Mouse (Mus musculus) heart, postnatal 4 days (tissue): ENCODE measurements around the gene Add3. TPM values are rescaled to one million over a fixed set of nuclear protein-coding genes. Genes with fewer than 3 reads are reported as not detected.

Source experiments
- DNase-seq: peaks from one replicate; pipeline ENCODE4 v3.0.0; 2021
- total RNA-seq, 2 experiments: library from RNA; stranded (reverse); gene quantifications; 2 replicates each; pipeline ENCODE4 v1.2.3; 2021

The Add3 gene
- 100 to 1,000 TPM in 1 of 2 experiments, 10 to 100 TPM in 1; 99.0 to 102 TPM for total RNA-seq

DNA sequence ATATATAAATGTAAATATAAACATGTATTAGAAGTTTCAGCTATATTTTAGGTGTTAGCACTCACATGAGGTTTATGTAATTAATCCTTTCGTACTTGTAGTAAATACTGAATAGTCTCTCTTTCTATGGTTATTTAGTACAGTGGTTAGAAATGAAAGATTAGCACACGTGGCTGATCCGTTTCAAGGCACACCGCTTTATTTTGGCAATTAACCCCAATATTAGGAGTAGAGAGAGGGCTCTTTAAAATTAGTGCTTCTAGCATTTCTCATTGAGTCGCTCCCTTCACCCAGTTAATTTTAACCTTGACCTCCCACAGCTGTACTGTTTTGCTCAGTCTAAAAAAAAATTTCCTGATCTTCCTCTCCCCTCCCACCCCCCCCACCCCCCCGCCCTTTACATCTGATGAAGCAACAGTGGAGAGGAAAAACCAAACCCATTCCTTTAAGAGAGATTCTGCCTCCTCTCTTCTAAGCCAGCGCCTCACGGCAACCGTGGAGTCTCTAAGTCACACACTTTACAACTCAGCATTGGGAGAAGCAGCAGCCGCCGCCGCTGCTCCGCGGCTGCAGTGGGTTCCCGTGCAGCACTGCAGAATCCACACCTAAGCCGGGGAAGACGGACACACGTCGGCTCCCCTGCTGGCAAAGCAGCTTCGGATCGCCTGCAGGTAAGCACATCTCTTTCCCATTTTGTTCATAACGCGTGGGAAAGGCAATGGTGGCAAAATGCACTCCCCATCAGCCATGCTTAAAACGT, at the start of gene Add3:
Add3 (plus strand) TSS at position 400 of the 760 bp plus-strand sequence.
- peak; percentile 55 for DNase-seq

DNA sequence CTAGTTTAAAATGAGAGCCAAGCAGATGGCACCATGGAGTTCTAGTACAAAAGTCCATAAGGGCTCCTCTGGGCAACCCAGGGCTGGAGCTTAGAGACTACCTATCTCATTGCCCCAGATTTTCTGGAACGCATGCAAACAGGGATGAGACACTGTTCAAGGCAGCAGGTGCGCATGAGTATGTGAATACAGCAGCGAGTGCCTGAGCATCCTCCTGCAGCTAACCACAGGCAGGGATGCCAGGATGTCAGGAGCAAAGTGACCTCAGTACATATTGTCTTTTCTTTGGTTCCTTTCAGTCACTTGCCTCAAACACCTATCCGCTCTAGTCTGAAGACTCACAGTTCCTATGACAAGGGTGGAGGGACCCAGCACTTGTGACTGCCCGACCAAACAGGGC, 49.6 kb upstream of the Add3 start:
- DNase-seq = no peak

DNA sequence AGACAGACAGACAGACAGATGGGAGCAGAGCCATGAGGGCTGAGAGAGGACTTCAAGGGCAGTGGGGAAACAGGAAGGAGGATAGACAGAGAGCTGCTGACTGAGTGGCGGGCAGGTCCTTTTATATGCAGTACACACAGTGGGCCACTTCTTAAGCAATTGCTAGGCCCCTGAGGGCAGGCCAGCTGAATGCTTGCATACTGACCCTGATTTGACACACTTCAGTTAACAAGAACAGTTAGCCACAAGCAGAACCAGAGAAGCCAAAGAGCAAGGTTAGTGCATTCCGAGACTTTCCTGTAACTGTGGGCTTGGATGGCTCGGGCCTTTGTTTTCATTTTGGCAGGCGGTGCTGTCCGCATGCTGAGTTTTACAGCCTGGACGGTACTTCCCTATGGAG, 48.0 kb upstream of the Add3 start:
- no peak for DNase-seq

DNA sequence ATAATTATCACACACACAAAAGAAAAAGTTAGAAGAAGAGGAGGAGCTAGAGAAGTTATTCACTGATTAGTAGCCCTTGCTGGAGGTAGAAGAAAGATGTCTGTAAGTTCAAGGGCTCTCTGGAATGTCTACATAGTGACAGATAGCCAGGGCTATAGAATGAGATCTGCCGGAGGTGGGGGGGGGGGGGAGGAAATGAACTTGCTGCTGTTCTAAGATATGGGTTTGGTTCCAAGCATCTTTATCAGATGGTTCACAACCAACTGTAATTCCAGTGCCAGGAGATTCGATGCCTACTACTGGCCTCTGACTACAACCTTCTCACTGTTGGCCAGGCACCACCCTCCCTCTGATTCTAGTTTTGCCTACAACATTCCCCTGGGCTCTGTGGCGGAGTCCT, 46.9 kb upstream of the Add3 start:
- DNase-seq = no peak

DNA sequence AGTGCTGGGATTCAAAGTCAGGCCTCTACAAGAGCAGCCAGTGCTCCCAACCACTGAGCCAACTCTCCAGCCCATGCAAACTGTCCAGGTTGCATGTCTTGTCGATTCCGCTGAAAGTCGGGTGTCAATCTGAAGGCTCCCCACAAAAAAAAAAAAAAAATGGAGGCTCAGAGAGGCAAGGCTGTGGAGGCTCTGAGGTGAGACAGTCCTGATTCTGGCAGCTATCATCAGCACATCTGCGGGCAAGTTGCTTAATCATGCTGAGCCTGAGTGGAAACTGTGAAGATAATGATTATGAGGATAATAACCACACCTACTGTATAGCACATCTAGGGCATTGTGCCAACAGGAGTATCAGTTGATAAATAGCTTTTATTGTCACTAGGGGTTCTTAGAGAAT, 45.6 kb upstream of the Add3 start:
- DNase-seq = no peak

DNA sequence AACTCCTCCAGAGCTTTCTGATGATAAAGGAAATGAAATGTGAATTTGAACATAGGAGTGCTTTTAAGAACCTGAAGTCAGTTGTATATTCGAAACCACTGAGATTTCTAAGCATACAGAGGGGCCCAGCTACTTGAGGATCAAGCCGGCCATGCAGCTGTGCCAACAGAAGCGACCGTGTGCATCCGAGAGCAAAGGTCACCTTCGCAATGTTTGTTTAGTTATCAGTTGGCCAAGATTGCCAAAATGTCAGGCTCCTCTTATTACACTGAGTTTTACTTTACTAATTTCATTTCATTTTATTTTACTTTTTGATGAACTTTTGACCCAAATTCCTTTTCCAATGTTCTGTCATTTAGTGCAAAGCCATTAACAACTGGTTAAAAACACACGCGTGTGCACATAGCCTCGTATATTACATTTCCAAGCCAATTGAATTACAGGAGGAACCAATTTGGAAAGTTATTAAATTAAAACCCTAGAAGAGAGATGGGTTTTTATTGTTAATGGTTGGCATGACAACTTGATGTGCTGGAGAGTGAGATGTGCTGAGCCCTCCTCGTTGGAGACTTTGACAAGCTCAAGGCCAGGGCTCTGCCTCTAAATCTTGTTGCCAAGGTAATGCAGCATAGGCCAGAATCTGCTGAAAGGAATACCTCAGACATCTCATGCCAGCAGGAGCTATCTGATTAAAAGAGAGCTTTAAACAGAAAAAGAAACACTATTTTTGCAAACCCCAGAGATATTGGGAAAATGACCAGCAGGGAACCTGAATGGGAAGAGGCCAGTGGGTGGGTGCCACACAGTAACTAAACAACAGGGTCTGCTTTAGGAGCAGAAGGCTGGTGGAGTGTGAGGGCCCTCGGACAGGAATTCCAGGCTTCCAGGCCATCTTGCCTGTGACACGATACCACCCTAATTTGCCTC, 38.6 kb upstream of the Add3 start:
- DNase-seq = no peak

DNA sequence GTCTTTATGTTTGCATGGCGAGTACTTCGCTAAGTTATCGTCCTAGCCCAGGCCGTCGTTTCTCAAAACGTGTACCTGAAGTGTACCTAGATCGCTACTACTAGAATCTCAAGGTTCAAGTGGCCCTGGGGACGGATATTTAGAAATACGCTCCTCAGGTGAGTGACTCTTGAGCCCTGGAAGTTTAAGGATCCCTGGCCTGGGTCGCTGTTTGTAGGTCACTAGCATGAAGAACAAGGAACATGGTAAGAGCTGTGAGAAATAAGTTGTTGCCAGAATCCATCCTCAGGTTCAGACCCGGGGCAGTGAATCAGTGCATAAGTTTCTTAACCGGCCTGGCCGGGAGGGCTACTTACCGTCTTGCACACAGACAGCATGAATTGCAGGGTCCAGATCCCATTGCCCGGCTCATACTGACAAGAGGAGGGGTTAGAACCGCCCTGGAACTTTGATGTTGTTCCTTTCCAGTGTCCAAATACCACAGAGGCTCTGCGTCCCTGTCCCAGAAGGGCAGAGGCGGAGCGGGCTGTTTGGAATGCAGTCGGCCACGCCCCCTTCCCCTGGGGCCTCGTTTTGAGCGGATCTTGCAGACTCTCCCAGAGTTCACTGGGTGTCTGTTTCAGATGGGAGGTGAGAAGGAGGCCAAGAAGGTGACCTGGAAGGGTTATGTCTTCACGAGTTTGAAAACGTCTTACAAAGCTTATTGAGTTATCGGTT, 34.7 kb upstream of the Add3 start:
- peak; percentile 76 for DNase-seq

DNA sequence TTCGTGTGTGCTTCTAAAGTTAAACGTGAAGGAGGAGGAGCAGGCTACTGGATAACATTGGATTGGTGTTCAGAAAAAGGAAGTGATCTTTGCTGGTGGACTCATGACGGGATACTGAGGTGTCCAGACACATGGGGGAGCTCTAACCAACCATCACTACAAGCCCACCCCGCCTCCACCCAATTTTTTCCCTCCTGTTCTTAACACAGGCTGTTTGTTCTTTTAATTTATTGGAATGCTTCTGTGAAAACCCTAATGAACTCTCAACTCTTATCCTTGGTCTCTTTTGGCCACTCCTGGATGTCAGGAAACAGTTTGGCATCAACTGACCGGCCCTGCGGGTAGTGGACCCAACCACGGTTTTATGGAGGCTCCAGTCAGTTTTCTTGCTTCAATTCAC, 33.3 kb upstream of the Add3 start:
- peak; percentile 31 for DNase-seq

DNA sequence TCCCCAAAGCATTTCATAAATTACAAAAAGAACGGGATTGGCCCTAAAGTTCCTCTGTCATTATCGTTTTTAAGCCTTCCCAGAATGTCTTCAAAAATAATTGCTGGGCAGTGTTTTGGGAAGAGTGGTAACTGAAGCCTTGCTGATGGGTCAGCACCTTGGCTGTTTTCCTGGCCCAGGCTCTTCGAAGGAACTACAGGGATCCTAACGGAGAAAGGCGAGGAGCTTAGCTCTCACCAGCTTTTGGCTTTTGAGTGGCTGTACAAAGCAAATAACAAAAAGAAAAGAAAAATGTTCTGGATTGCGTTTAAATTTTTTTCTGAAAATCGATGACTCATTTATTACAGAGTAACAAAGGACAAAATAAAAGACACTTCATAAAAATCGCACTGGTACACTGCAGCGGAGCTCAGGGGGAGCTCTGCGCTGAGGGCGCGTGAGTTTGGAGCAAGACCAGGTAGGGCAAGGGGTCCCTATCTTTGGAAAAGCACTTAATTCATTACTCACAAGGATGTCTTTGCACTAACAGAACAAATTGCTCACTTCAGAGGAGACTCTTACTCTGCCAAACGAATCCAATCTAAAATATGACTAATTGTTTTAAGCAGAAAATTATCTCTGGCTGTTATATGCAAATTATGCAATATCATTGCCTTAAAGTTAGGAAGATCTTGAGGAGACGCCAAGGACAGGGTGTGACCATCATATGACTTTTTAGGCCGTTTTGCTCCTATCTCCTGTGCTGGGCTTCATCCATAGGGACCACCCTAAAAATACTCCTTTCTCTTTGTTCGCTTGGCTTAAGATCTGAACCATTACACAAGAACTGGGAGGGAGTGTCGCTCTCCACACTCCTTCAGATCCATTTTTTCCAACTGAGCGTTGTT, 32.6 kb upstream of the Add3 start:
- no peak for DNase-seq

DNA sequence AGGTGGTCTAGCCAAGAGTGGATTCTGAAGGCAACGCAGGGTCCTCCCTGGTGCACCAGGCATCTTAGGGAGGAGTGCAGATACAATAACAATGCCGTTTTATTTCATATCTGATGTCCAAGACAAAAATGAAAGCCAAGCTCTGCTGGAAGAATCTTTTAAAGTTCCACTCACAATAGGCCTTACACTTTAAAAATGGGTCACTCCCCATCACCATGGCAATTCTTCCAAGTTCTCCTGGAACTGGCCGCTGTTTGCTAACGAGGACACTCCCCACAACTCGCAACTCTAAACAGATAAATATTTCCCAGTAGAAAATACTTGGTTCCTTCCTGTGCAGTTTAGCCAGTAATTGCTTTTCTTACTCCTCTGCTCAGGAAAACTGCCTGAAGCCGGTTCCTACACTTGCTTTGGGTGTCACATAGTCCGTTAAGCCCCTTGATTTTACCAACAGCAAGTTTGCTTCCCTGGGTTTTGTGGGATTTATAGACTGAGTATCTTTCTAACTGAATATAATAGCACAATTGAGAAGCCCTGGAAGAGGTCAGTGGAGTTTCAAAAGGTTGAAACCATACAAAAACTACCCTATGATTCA, 28.1 kb upstream of the Add3 start:
- no peak for DNase-seq

DNA sequence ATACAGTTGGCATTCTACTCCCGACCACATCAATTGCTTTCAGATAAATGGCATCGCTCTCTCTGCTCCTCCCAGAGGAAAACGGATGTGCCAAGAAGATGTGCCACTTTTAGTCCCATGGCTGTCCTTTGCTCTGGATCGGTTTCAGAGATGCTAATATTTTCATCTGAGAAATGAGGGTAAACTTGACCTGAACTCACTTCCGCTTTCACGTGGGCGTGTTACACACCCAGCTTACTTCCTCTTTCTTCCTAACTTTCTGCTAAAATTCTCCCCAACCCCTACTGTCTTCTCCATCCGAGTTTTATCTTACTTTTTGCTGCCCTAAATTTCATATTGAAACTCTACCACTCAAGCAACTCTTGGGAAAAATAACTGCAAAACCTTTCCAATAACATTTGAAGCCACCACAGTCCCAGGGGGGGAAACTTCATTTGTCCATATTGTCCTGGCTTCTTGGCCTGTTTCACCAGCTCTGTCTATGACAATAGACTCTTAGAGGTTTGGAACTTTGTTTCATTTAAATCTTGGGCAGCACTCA, 20.9 kb upstream of the Add3 start:
- DNase-seq = no peak

DNA sequence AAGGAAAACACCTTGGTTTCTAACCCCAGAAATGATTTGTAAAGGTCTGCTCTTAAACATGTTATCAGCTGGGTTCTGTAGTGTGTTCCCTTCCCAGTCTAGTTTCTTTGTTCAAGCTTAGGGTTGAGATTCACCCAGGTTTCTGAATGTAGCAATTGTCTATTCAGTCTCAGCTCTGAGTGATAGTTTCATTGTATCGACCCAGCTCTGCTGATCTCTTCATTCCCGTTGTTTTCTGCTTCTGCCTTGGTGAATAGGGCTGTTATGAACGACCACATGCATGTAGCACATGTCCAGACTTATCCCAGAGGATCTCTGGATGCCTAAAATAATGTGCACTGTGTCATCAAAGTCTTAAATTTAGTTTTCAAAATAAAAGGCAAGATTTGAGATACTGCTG, 19.8 kb upstream of the Add3 start:
- no peak for DNase-seq

DNA sequence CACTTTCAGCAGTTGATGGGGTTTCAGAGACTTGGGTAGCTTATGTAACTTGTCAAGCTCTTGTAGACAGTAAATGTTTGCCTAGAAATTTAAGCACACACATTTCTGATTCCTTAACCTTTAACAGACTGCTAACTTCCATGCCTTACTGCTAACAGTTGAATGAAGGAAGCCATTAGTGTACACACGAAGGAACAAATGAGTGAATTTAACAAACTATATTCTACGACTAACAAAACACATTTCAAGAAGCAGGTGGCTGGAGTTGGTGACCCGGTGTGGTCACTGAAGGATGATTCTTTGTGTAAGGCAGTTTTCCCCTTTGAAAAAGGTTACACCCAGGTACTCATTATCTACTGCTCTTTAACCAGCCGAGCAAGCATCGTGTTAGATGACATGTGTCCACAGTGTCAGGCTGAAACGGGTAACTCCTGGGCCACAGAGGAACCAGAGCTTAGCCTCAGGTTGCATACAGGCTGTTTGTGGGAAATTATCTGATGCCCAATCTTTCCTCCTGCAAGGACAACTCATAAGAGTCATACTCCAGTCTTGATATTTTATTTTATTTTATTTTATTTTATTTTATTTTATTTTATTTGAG, 17.5 kb upstream of the Add3 start:
- DNase-seq = no peak

DNA sequence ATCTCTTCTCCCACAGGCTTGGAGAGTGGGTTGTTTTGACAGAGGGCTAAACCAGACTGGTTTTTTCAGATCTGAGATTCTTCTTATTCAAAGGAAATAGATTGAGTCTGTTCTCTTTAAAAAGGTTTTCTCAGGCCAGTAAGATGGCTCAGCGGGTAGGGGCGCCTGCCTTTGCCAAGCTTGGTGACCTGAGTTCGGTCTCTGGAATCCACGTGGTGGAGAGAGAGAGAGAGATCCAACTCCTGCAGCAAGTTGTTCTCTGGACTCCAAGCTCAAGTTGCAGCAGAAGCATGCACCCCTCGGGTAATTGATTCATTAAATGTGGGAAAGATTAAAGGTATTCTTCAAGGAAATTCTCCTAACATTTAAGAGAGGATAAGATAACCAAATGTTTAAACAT, 16.9 kb upstream of the Add3 start:
- no peak for DNase-seq

DNA sequence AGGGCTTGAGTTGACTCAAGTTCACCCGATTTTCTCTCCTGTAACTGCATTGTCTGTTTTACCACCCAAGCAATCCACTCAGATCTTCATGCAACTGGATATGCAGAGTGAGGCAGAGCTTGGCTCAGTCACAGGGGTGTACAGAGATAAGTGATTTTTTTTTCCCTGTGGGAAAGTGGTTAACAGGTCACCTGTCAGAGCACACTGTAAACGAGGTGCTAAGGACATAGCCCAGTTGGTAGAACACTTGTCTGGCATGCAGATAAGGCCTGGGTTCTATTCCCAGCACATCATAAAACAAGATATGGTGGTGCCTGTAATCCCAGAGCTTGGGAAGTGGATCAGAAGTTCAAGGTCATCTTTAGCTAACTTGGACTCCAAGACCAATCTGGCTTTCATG, 14.6 kb upstream of the Add3 start:
- no peak for DNase-seq

DNA sequence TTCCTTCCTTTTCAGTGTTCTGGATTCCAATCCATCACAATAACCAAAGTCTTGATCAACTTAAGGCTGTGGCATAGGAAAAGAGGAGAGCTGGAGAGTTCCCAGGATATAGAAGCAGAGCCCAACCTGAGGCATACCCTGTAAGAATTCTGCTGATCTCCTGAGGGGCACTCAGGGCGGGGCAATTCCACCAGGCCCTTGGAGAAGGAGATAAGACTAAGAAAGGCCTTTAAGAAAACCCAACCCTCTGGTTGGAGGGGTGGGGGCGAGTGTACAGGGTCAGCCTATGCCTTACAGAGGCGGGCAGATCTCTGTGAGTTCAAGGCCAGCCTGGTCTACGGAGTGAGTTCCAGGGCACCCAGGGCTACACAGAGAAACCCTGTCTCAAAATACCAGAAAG, 13.7 kb upstream of the Add3 start:
- DNase-seq = no peak

DNA sequence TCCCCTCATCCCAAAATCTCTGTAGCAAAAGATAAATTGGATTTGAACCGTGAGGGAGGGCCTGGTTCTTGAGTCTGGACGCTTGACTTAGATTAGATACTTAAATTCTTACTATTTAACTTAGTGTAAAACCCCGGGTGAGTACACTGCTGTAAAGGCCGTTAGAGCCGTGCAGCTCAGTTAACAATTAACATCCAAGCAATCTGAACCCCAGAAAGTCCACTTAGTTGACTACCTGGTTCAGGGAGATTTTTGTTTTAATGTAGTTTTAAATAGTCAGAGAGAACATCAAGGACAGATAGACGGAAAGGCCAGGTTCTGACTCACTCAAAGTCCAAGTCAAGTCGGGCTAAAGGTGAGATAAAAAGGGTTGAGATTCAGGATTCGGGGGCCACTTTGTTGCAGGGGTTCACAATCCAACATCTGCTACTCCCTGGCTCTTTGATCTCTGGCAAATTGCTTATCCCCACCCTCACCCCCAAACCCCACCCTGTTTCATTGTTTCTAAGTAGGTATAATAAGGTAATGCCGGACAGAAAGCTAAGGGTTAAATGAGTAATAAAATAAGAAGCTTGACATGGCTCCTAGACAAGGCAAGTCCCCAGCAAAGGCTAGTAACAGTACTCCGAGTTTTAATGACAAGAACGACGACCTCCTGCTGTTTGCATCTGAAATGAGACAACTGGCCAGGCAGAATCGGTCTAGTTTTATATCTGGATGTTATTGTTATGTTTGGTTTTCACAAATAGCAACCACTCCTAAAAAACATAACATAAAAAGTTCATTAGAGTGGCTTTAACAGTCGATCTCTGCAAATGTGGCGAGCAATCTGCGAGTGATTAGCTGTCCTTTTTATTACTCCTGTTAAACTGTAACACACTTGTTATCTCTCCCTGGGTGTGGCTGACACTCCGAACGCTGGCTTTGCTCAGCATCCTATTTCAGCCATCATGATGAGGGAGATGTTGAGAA, 12.6 kb upstream of the Add3 start:
- DNase-seq = no peak

DNA sequence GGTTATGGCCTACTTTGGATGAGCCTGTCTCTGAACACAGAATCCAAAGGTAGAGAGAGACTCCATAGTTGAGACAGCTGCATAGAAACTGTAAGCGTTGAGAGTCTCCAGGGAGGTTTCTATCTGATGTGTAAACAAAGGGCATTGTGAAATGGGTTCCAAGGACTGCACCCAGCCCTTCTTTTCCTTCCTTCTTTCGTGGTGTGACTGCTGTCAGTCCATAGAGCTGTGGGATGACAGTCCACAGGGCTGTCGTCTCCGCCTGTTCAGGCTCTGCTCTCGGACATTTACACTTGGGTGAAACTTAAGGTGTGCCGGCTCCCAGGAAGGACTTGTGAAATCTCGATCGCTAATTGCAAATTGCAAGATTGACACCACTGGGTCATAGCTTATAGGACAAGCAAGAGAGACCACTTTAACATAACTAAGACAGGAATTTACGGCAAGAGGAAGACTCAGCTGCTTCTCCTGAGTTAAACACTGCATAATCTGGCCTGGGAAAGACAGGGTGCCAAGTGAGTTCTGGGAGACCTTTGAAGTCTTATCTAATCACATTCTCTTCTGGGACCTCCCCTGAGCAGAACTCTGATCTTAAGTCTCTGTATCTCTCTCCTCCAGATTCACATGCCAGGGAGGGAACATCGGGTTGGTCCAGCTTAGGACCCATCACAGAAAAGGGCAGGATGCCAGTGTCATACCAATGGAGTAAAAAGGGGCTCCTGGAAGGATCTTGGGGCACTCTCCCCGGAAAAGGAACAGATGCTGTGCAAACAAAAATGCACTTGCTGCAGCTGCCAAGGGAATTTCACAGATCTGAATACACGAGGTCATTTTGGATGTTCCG, 11.5 kb upstream of the Add3 start:
- no peak for DNase-seq
